Mouse (Mus musculus): Measurements from ENCODE around the gene Cnot10.

Gene Cnot10

GRCm38 (mm10) chr9:114639839-114640646 lies at the start of gene Cnot10:
Cnot10 (minus strand) TSS chr9:114640184.
- peak; percentile 95 for DNase-seq (ENCODE audit: extremely low spot score, low read depth, low spot score)

GRCm38 (mm10) chr9:114688953-114689407 lies 49.0 kb upstream of the Cnot10 start:
- no peak for DNase-seq (ENCODE audit: extremely low spot score, low read depth, low spot score)

- DNase-seq (ENCODE audit: extremely low spot score, low read depth, low spot score) = peak; percentile 88
These were observed 48.4 kb upstream of the Cnot10 start, which contains the start of gene Dync1li1 for GRCm38 (mm10) chr9:114688252-114688952. Dync1li1 (plus strand) TSS chr9:114688790.

GRCm38 (mm10) chr9:114687639-114688038 lies 47.7 kb upstream of the Cnot10 start:
- DNase-seq (ENCODE audit: extremely low spot score, low read depth, low spot score) = no peak

GRCm38 (mm10) chr9:114686245-114686644 lies 46.3 kb upstream of the Cnot10 start:
- no peak for DNase-seq (ENCODE audit: extremely low spot score, low read depth, low spot score)

GRCm38 (mm10) chr9:114682193-114682592 lies 42.2 kb upstream of the Cnot10 start:
- DNase-seq (ENCODE audit: extremely low spot score, low read depth, low spot score) = no peak

GRCm38 (mm10) chr9:114680531-114680930 lies 40.5 kb upstream of the Cnot10 start:
- no peak for DNase-seq (ENCODE audit: extremely low spot score, low read depth, low spot score)

GRCm38 (mm10) chr9:114679944-114680343 lies 40.0 kb upstream of the Cnot10 start:
- no peak for DNase-seq (ENCODE audit: extremely low spot score, low read depth, low spot score)

- DNase-seq (ENCODE audit: extremely low spot score, low read depth, low spot score) = no peak
These were observed 38.6 kb upstream of the Cnot10 start for GRCm38 (mm10) chr9:114678576-114678975.

- no peak for DNase-seq (ENCODE audit: extremely low spot score, low read depth, low spot score)
These were observed 33.6 kb upstream of the Cnot10 start for GRCm38 (mm10) chr9:114673626-114674025.

- DNase-seq (ENCODE audit: extremely low spot score, low read depth, low spot score) = no peak
These were observed 32.9 kb upstream of the Cnot10 start for GRCm38 (mm10) chr9:114672703-114673561.

- no peak for DNase-seq (ENCODE audit: extremely low spot score, low read depth, low spot score)
These were observed 32.0 kb upstream of the Cnot10 start for GRCm38 (mm10) chr9:114671946-114672345.

- DNase-seq (ENCODE audit: extremely low spot score, low read depth, low spot score) = no peak
These were observed 29.0 kb upstream of the Cnot10 start for GRCm38 (mm10) chr9:114669011-114669410.

GRCm38 (mm10) chr9:114668047-114668446 lies 28.1 kb upstream of the Cnot10 start:
- DNase-seq (ENCODE audit: extremely low spot score, low read depth, low spot score) = no peak

GRCm38 (mm10) chr9:114666858-114667257 lies 26.9 kb upstream of the Cnot10 start:
- DNase-seq (ENCODE audit: extremely low spot score, low read depth, low spot score) = no peak

- no peak for DNase-seq (ENCODE audit: extremely low spot score, low read depth, low spot score)
These were observed 23.8 kb upstream of the Cnot10 start for GRCm38 (mm10) chr9:114663782-114664181.

GRCm38 (mm10) chr9:114661991-114662390 lies 22.0 kb upstream of the Cnot10 start:
- no peak for DNase-seq (ENCODE audit: extremely low spot score, low read depth, low spot score)

- DNase-seq (ENCODE audit: extremely low spot score, low read depth, low spot score) = no peak
These were observed 21.0 kb upstream of the Cnot10 start for GRCm38 (mm10) chr9:114660983-114661382.

GRCm38 (mm10) chr9:114660506-114660905 lies 20.5 kb upstream of the Cnot10 start:
- no peak for DNase-seq (ENCODE audit: extremely low spot score, low read depth, low spot score)

GRCm38 (mm10) chr9:114656701-114657100 lies 16.7 kb upstream of the Cnot10 start:
- no peak for DNase-seq (ENCODE audit: extremely low spot score, low read depth, low spot score)

- DNase-seq (ENCODE audit: extremely low spot score, low read depth, low spot score) = no peak
These were observed 15.4 kb upstream of the Cnot10 start for GRCm38 (mm10) chr9:114655356-114655755.
